Comparison of ENCODE assay signal across 9 mouse cellular contexts in genomic region chr13:113871853-113872252, GRCm38 (mm10).
A peak's percentile ranks its signal among the peaks of the same experiment; 100 is the strongest.
DNase-seq lines count a peak whose midpoint lies in the region; ATAC-seq lines count a peak whose summit lies in the region.
"Had no signal": no experiment of that assay in that cellular context is flagged by ENCODE, and none has a peak within 500 bp of the region (broad histone marks: within the 10 kb centered on the region; RNA-seq: fewer than 3 reads in every experiment).

No protein-coding gene starts in this region.

- DNase-seq in adrenal gland, postnatal 25 days, result peak; percentile 66
- DNase-seq in embryonic facial prominence, embryonic 11.5 days (ENCODE audit: low spot score), result peak; percentile 45
- DNase-seq in limb, embryonic 10.5 days (ENCODE audit: low spot score), result no peak
- no peak for DNase-seq in layer of hippocampus, adult 8-10 months (ENCODE audit: low spot score in 2 of 2)
- no peak for DNase-seq in right cerebral cortex, postnatal 36 days (ENCODE audit: low spot score in 2 of 2)
- no peak for DNase-seq in layer of hippocampus, postnatal 25 days (ENCODE audit: extremely low spot score in 1 of 2, low spot score in 1 of 2)
- no peak for DNase-seq in frontal cortex, postnatal 10 days (ENCODE audit: low spot score in 2 of 2)

- H3K27me3 ChIP-seq in embryonic facial prominence, embryonic 11.5 days (ENCODE audit: control insufficient read depth, insufficient read depth, low read length), result no peaks in the 10 kb centered on the region
- H3K27me3 ChIP-seq in heart, embryonic 14.5 days (ENCODE audit: control insufficient read depth, insufficient read depth, low read length), result no peaks in the 10 kb centered on the region
- no peaks in the 10 kb centered on the region for H3K27me3 ChIP-seq in limb, embryonic 10.5 days (ENCODE audit: low read depth, poor library complexity, severe bottlenecking)
- H3K27me3 ChIP-seq: limb, embryonic 13.5 days had no signal

- no peak overlapping the region for H3K9ac ChIP-seq in embryonic facial prominence, embryonic 11.5 days (replicated peaks; ENCODE audit: low read length)
- H3K9ac ChIP-seq in heart, embryonic 14.5 days (ENCODE audit: low read length), result no peak overlapping the region
- H3K9ac ChIP-seq: limb, embryonic 13.5 days had no signal

- no peaks in the 10 kb centered on the region for H3K9me3 ChIP-seq in embryonic facial prominence, embryonic 11.5 days (replicated peaks; ENCODE audit: control insufficient read depth, low read length)
- no peaks in the 10 kb centered on the region for H3K9me3 ChIP-seq in heart, embryonic 14.5 days (ENCODE audit: control insufficient read depth, low read length)
- no peaks in the 10 kb centered on the region for H3K9me3 ChIP-seq in limb, embryonic 10.5 days (replicated peaks)
- H3K9me3 ChIP-seq: limb, embryonic 13.5 days had no signal

- no peaks in the 10 kb centered on the region for H3K4me1 ChIP-seq in embryonic facial prominence, embryonic 11.5 days (ENCODE audit: control insufficient read depth, insufficient read depth, low read length)
- H3K4me1 ChIP-seq in heart, embryonic 14.5 days (ENCODE audit: control insufficient read depth in 2 of 2, insufficient read depth in 2 of 2, low read length in 2 of 2), result peaks cover 14 to 16% of the 10 kb centered on the region in 2 experiments
- H3K4me1 ChIP-seq in limb, embryonic 10.5 days, result peaks cover 26% of the 10 kb centered on the region

- no peak overlapping the region for H3K4me2 ChIP-seq in embryonic facial prominence, embryonic 11.5 days (ENCODE audit: low read depth, low read length)
- peak overlapping the region; percentile 43 for H3K4me2 ChIP-seq in heart, embryonic 14.5 days (ENCODE audit: low read length)
- H3K4me2 ChIP-seq: limb, embryonic 13.5 days had no signal

- no peaks in the 10 kb centered on the region for H3K36me3 ChIP-seq in embryonic facial prominence, embryonic 11.5 days (replicated peaks; ENCODE audit: control insufficient read depth, insufficient read depth, low read depth, low read length)
- no peaks in the 10 kb centered on the region for H3K36me3 ChIP-seq in heart, embryonic 14.5 days (ENCODE audit: control insufficient read depth, insufficient read depth, low read length)
- no peaks in the 10 kb centered on the region for H3K36me3 ChIP-seq in limb, embryonic 10.5 days
- H3K36me3 ChIP-seq: limb, embryonic 13.5 days had no signal

- no peak overlapping the region for H3K4me3 ChIP-seq in embryonic facial prominence, embryonic 11.5 days (ENCODE audit: low read depth, low read length)
- H3K4me3 ChIP-seq in heart, embryonic 14.5 days (ENCODE audit: control insufficient read depth in 1 of 2, insufficient read depth in 1 of 2, low read depth in 1 of 2, low read length in 2 of 2), result no peak overlapping the region
- no peak overlapping the region for H3K4me3 ChIP-seq in limb, embryonic 10.5 days
- H3K4me3 ChIP-seq: limb, embryonic 13.5 days had no signal

- H3K27ac ChIP-seq in embryonic facial prominence, embryonic 11.5 days (replicated peaks; ENCODE audit: low read depth, low read length), result no peak overlapping the region
- 0 out of 4 replicates have a peak overlapping the region, but pooled peaks of 1 of the 2 experiments have one; percentile 14 for H3K27ac ChIP-seq in heart, embryonic 14.5 days (replicated peaks in 1 of 2; ENCODE audit: control insufficient read depth in 1 of 2, insufficient read depth in 1 of 2, low read depth in 2 of 2, low read length in 2 of 2)
- H3K27ac ChIP-seq in limb, embryonic 10.5 days, result 0 out of 2 replicates have a peak overlapping the region, but pooled peaks have one; percentile 3
- H3K27ac ChIP-seq: limb, embryonic 13.5 days had no signal

- 44% methylated on average over 13 of the region's 13 CpGs for WGBS in embryonic facial prominence, embryonic 11.5 days
- WGBS in heart, embryonic 14.5 days, result 16% methylated on average over 13 of the region's 13 CpGs
- WGBS in limb, embryonic 10.5 days, result 57% methylated on average over 13 of the region's 13 CpGs

- ATAC-seq in embryonic facial prominence, embryonic 11.5 days (replicated peaks; ENCODE audit: insufficient number of reproducible peaks, low FRiP score, low TSS enrichment, low read depth), result no peak
- peak; percentile 61; the same call in 1 of the 2 replicates for ATAC-seq in heart, embryonic 14.5 days (ENCODE audit: insufficient number of reproducible peaks, insufficient read depth, low FRiP score, low read depth)

Comparison
In these comparisons a context has a peak if more than half of its experiments do, and no peak if none do; other contexts are left out.
1. DNase-seq: peak in adrenal gland, postnatal 25 days (single experiment) and embryonic facial prominence, embryonic 11.5 days (single experiment); none in limb, embryonic 10.5 days (single experiment), layer of hippocampus, adult 8-10 months (0 of 2), right cerebral cortex, postnatal 36 days (0 of 2), layer of hippocampus, postnatal 25 days (0 of 2) and frontal cortex, postnatal 10 days (0 of 2).